Mouse (Mus musculus) intestine, postnatal 0 days (tissue): ENCODE results near the gene Zdhhc8. TPM values are rescaled to one million over a fixed set of nuclear protein-coding genes. Genes with fewer than 3 reads are reported as not detected.

ENCODE experiments used
- ATAC-seq: fragments of 200-750 bp; cut with Nextera tagmentation; 2 replicates; pipeline ENCODE4 v1.8.0; 2017; ENCODE audit warnings: mild to moderate bottlenecking, moderate TSS enrichment, moderate library complexity
- H3K27ac ChIP-seq: fragments of 300-500 bp; sonication (generic); 2 replicates; pipeline ENCODE4 v1.5.1; 2014; ENCODE audit warnings: mild to moderate bottlenecking, low read depth, low read length, moderate library complexity
- H3K27me3 ChIP-seq: fragments of 300-500 bp; sonication (generic); replicated peaks from 2 replicates; pipeline ENCODE4 v1.6.1; 2014; ENCODE audit warnings: low read length, mixed read lengths; ENCODE audit not compliant: control insufficient read depth, insufficient read depth
- H3K36me3 ChIP-seq: fragments of 300-500 bp; sonication (generic); 2 replicates; pipeline ENCODE4 v1.6.1; 2014; ENCODE audit warnings: mild to moderate bottlenecking, moderate library complexity; ENCODE audit not compliant: control insufficient read depth, insufficient read depth
- H3K4me1 ChIP-seq: fragments of 300-500 bp; sonication (generic); replicated peaks from 2 replicates; pipeline ENCODE4 v1.6.1; 2014; ENCODE audit warnings: antibody characterized with exemption, low read length, mixed read lengths; ENCODE audit not compliant: control insufficient read depth, insufficient read depth
- H3K4me2 ChIP-seq: fragments of 300-500 bp; sonication (generic); replicated peaks from 2 replicates; pipeline ENCODE4 v1.6.1; 2014; ENCODE audit warnings: low read depth, mild to moderate bottlenecking, moderate library complexity
- H3K4me3 ChIP-seq: fragments of 300-500 bp; sonication (generic); 2 replicates; pipeline ENCODE4 v1.5.1; 2014; ENCODE audit warnings: low read depth, low read length
- H3K9ac ChIP-seq: fragments of 300-500 bp; sonication (generic); 2 replicates; pipeline ENCODE4 v1.6.1; 2014; ENCODE audit warnings: mild to moderate bottlenecking, low read depth, low read length
- H3K9me3 ChIP-seq: fragments of 300-500 bp; sonication (generic); 2 replicates; pipeline ENCODE4 v1.6.1; 2016; ENCODE audit warnings: mixed run types; ENCODE audit not compliant: control insufficient read depth
- CTCF ChIP-seq: sonication (generic); IDR thresholded peaks from 2 replicates; pipeline ENCODE4 v1.5.1; 2016; ENCODE audit warnings: low read depth, mild to moderate bottlenecking, control low read depth, antibody characterized with exemption, moderate library complexity
- WGBS: fragments of 180-500 bp; shearing (Covaris S2); extraction: QIAGEN DNeasy Blood & Tissue Kit; methylation state at CpG from one replicate; pipeline ENCODE4 v1.1.7; 2014; 5-methylcytosine and 5-hydroxymethylcytosine counted together
- polyA plus RNA-seq: library from polyadenylated mRNA; unstranded; fragments of >200 nt; fragmentation: Nextera tagmentation; extraction: Ambion mirVana; gene quantifications from 2 replicates; pipeline ENCODE4 v1.2.1, GENCODE M21; 2015

Zdhhc8 gene
- polyA plus RNA-seq, 1 experiment from 2014 or later, result 4.3 TPM

- no peak overlapping the region for H3K4me3 ChIP-seq
- TF ChIP-seq CTCF, result no peak
- no peaks in the 10 kb centered on the region for H3K27me3 ChIP-seq
- H3K27ac ChIP-seq, result no peak overlapping the region
- ATAC-seq, result no peak
- no peak overlapping the region for H3K9ac ChIP-seq
- 0 out of 2 replicates have a peak, but pooled peaks cover 7% of the 10 kb centered on the region for H3K36me3 ChIP-seq
- WGBS, result 24% methylated on average over 1 of the region's 1 CpGs
- H3K9me3 ChIP-seq, result no peaks in the 10 kb centered on the region
- H3K4me1 ChIP-seq, result no peaks in the 10 kb centered on the region
- no peak overlapping the region for H3K4me2 ChIP-seq
These were observed 1.5 kb downstream of the Zdhhc8 start for GRCm38 (mm10) chr16:18233451-18233850.

GRCm38 (mm10) chr16:18231451-18231850 is 3.5 kb downstream of the Zdhhc8 start:
- 83% methylated on average over 4 of the region's 4 CpGs for WGBS
- H3K4me2 ChIP-seq, result no peak overlapping the region
- no peaks in the 10 kb centered on the region for H3K27me3 ChIP-seq
- H3K36me3 ChIP-seq, result peaks cover 10% of the 10 kb centered on the region
- H3K9ac ChIP-seq, result no peak overlapping the region
- TF ChIP-seq CTCF, result no peak
- no peaks in the 10 kb centered on the region for H3K9me3 ChIP-seq
- no peaks in the 10 kb centered on the region for H3K4me1 ChIP-seq
- no peak overlapping the region for H3K4me3 ChIP-seq
- ATAC-seq, result no peak
- H3K27ac ChIP-seq, result no peak overlapping the region

GRCm38 (mm10) chr16:18231047-18231446 is 3.9 kb downstream of the Zdhhc8 start:
- peaks cover 14% of the 10 kb centered on the region for H3K36me3 ChIP-seq
- H3K4me3 ChIP-seq, result no peak overlapping the region
- H3K9me3 ChIP-seq, result no peaks in the 10 kb centered on the region
- H3K27me3 ChIP-seq, result no peaks in the 10 kb centered on the region
- TF ChIP-seq CTCF, result no peak
- H3K4me2 ChIP-seq, result no peak overlapping the region
- 88% methylated on average over 3 of the region's 3 CpGs for WGBS
- no peak overlapping the region for H3K27ac ChIP-seq
- H3K4me1 ChIP-seq, result no peaks in the 10 kb centered on the region
- no peak overlapping the region for H3K9ac ChIP-seq
- ATAC-seq, result no peak

GRCm38 (mm10) chr16:18230617-18231016 is 4.3 kb downstream of the Zdhhc8 start:
- peaks cover 16% of the 10 kb centered on the region for H3K36me3 ChIP-seq
- no peak overlapping the region for H3K4me3 ChIP-seq
- no peak for TF ChIP-seq CTCF
- H3K4me1 ChIP-seq, result no peaks in the 10 kb centered on the region
- no peaks in the 10 kb centered on the region for H3K9me3 ChIP-seq
- no peak for ATAC-seq
- H3K9ac ChIP-seq, result no peak overlapping the region
- H3K4me2 ChIP-seq, result no peak overlapping the region
- no peaks in the 10 kb centered on the region for H3K27me3 ChIP-seq
- 82% methylated on average over 6 of the region's 6 CpGs for WGBS
- H3K27ac ChIP-seq, result no peak overlapping the region

GRCm38 (mm10) chr16:18229622-18230021 is 5.3 kb downstream of the Zdhhc8 start:
- H3K4me1 ChIP-seq, result no peaks in the 10 kb centered on the region
- no peak for TF ChIP-seq CTCF
- no peak overlapping the region for H3K4me3 ChIP-seq
- WGBS, result 52% methylated on average over 11 of the region's 11 CpGs
- H3K36me3 ChIP-seq, result peaks cover 26% of the 10 kb centered on the region
- no peaks in the 10 kb centered on the region for H3K27me3 ChIP-seq
- H3K9me3 ChIP-seq, result no peaks in the 10 kb centered on the region
- ATAC-seq, result no peak
- no peak overlapping the region for H3K9ac ChIP-seq
- no peak overlapping the region for H3K27ac ChIP-seq
- peak overlapping the region; percentile 9; the same call in 1 of the 2 replicates for H3K4me2 ChIP-seq

GRCm38 (mm10) chr16:18228856-18229255 is 6.1 kb downstream of the Zdhhc8 start:
- no peaks in the 10 kb centered on the region for H3K9me3 ChIP-seq
- H3K9ac ChIP-seq, result no peak overlapping the region
- no peak overlapping the region for H3K4me3 ChIP-seq
- 92% methylated on average over 4 of the region's 4 CpGs for WGBS
- no peak for TF ChIP-seq CTCF
- no peak overlapping the region for H3K4me2 ChIP-seq
- H3K27ac ChIP-seq, result no peak overlapping the region
- no peaks in the 10 kb centered on the region for H3K4me1 ChIP-seq
- H3K27me3 ChIP-seq, result no peaks in the 10 kb centered on the region
- peaks cover 34% of the 10 kb centered on the region for H3K36me3 ChIP-seq
- ATAC-seq, result no peak

GRCm38 (mm10) chr16:18227897-18228422 is 7.0 kb downstream of the Zdhhc8 start:
- WGBS, result 93% methylated on average over 20 of the region's 20 CpGs
- no peaks in the 10 kb centered on the region for H3K4me1 ChIP-seq
- no peaks in the 10 kb centered on the region for H3K27me3 ChIP-seq
- H3K4me2 ChIP-seq, result no peak overlapping the region
- no peak overlapping the region for H3K9ac ChIP-seq
- ATAC-seq, result no peak
- H3K36me3 ChIP-seq, result peaks cover 39% of the 10 kb centered on the region
- no peak overlapping the region for H3K27ac ChIP-seq
- no peaks in the 10 kb centered on the region for H3K9me3 ChIP-seq
- H3K4me3 ChIP-seq, result no peak overlapping the region
- TF ChIP-seq CTCF, result no peak
